Mouse (Mus musculus) retina, embryonic 14.5 days (tissue): Measurements from ENCODE around the gene Grid2.

Experiments
- DNase-seq: peaks from one replicate; pipeline ENCODE4 v3.0.0-alpha.2; 2015; ENCODE audit warnings: low spot score

Grid2 gene

GRCm38 (mm10) chr6:64605753-64606152 lies 1350.1 kb downstream of the Grid2 start:
- no peak for DNase-seq

GRCm38 (mm10) chr6:64607041-64607440 lies 1351.4 kb downstream of the Grid2 start:
- DNase-seq = no peak

- DNase-seq = peak; percentile 53
Observed at GRCm38 (mm10) chr6:64607942-64608341, 1352.3 kb downstream of the Grid2 start.

- no peak for DNase-seq
Observed at GRCm38 (mm10) chr6:64616843-64617242, 1361.2 kb downstream of the Grid2 start.

GRCm38 (mm10) chr6:64617417-64618135 lies 1361.9 kb downstream of the Grid2 start:
- no peak for DNase-seq

- DNase-seq = no peak
Observed at GRCm38 (mm10) chr6:64623404-64623803, 1367.7 kb downstream of the Grid2 start.

- no peak for DNase-seq
Observed at GRCm38 (mm10) chr6:64647661-64648060, 1392.0 kb downstream of the Grid2 start.

- DNase-seq = no peak
Observed at GRCm38 (mm10) chr6:64648196-64648595, 1392.5 kb downstream of the Grid2 start.

GRCm38 (mm10) chr6:64649296-64650226 lies 1393.9 kb downstream of the Grid2 start:
- peak; percentile 95 for DNase-seq

- no peak for DNase-seq
Observed at GRCm38 (mm10) chr6:64650765-64651164, 1395.1 kb downstream of the Grid2 start.

- no peak for DNase-seq
Observed at GRCm38 (mm10) chr6:64671010-64671409, 1415.3 kb downstream of the Grid2 start.

- no peak for DNase-seq
Observed at GRCm38 (mm10) chr6:64678815-64679214, 1423.1 kb downstream of the Grid2 start.

- peak; percentile 70 for DNase-seq
Observed at GRCm38 (mm10) chr6:64683974-64684373, 1428.3 kb downstream of the Grid2 start.

GRCm38 (mm10) chr6:64684973-64685372 lies 1429.3 kb downstream of the Grid2 start:
- DNase-seq = peak; percentile 81

- peak; percentile 59 for DNase-seq
Observed at GRCm38 (mm10) chr6:64688181-64688944, 1432.7 kb downstream of the Grid2 start.

GRCm38 (mm10) chr6:64694688-64695087 lies 1439.0 kb downstream of the Grid2 start:
- no peak for DNase-seq

- DNase-seq = no peak
Observed at GRCm38 (mm10) chr6:64703659-64704058, 1448.0 kb downstream of the Grid2 start.

GRCm38 (mm10) chr6:64727751-64728403 lies 1472.2 kb downstream of the Grid2 start:
- DNase-seq = peak; percentile 48

- DNase-seq = peak; percentile 64
Observed at GRCm38 (mm10) chr6:64728499-64729198, 1473.0 kb downstream of the Grid2 start, which contains the start of gene Atoh1. Gene Atoh1, plus strand, starts transcription at chr6:64729125.

GRCm38 (mm10) chr6:64729231-64730011 lies 1473.7 kb downstream of the Grid2 start:
- DNase-seq = peak; percentile 56
